Mouse (Mus musculus) hindlimb bud, embryonic 11.5 days (tissue): Measurements from ENCODE around the gene Chn2.
"Not testable (repeated sequence)": the region's sequence is repeated elsewhere in the genome, so short reads cannot be mapped to it uniquely, and the experiment has no call there.

ENCODE experiments used
- DNase-seq: peaks from one replicate; pipeline ENCODE4 v3.0.0-alpha.2; 2012; ENCODE audit warnings: low read depth, low spot score; ENCODE audit errors: extremely low spot score

Chn2 gene

DNA sequence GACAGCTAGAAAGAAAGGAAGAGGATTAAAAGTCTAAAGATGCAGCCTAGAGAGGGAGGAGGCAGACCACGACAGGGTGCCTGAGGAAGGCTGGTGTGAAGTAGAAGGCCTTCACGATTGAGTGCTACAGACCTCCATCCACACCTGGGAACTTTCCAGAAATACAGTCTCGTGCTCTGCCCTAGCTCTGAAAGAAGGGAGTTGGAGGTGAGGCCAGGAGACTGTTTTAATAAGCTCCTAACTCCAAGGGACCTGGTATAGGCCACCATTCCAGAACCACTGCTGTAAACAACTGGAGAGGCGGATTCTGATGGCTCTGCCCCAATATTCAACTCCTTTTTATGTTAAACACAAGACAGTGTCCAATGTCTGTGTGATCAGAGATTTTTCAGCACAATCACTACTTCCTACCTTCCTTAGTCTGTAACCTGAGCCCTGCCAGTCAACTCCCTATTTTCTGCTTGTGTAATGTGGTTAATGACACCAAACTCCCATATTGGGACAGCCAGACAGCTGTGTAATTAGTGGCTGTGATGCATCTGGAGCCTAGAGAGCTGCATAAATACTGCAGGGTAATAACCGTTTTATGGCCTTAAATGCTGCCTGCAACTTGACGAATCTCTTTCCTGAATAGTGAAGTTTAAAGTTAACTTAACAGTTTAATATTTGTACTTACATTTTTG is 109.6 kb downstream of the Chn2 start:
- no peak for DNase-seq

DNA sequence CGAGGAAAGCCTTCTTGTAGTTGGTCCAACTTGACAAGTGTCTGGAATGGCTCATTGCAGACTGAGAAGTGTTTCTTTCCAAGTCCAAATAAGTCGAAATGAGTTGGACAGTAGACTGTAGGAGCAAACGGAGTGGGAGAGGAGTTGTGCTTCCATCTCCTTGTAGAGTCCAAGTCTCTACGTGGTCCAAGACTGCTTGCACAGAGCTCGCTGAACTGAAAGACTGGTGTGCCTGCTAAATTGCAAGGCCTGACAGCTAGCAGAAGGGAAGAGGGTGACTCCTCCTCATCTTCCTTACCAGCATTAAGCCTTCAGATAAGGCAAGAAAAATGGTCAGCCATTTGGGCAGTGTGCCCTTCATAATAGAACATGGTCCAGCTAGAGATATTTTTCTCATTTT is 111.5 kb downstream of the Chn2 start:
- DNase-seq = no peak

DNA sequence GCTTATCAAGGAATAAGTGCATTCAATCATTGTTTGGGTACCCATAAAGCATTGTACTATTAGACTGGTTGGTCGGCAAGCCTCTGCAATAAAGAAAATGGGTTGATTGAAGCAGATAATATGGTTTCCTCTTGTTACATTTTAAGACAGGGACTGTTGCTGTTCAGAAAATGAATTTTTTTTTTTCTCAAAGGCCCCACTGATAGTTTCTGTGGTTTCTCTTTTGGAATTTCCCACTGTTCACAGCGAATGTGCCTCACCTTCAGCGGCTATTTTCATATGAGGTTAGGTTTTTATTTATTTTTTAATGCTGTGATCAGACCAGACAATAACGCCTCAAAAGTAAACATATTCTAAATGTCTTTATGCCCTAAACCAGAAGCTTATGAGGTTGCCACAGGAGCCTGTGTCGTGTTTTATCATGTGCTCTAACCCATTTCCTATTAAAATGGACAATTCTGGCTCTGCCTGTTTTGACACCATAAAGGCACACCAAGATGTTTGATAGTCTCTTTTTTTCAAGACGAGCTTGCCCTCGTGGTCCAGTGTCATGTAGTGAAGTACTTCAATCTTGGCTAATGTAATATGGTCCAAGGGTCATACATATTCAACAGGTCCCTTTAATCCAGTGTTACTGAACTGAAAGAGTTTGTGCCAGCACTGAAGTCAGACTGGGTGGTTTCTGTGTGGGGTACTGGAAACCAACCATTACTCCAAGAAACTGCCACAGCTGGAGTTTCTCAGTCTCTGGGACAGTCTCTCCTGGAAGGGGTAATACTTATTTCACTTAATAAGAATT is 112.3 kb downstream of the Chn2 start:
- no peak for DNase-seq

DNA sequence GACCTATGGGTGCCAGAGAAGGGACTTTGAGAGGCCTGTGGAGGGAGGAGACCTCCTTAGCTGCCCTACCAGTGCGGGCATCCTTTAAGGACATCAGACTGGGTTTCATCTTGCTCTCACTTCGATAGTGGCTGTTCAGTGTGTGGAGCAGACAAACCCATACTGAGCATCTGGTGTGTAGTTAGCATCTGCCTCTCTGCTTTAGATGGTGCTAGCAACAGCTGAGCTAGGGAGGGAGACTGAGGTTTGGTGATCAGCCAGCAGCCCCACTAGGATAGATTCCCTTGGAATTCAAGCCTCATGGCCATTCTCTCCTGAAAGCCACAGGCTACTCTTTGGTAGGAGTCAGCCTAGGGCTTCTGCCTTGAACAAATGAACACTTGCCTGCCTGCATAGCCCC is 117.7 kb downstream of the Chn2 start:
- no peak for DNase-seq

DNA sequence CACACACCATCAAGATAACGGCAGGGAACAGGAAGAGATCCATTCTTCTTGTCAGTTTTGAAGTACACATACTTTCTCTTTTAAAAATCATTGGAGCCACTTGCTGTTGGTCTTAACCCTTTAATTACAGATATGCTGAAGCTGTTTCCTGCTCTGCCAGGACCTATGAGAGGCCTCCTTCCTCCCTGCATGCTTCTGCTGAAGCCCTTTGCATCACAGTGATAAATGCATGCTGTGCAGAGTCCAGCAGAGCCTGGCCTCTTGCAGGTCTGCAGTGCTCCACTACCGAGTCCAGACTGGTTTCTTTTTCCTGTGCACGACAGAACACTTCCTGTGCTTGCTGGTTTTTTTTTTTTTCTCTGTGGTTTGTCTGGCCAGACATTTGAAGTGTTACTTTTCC is 119.0 kb downstream of the Chn2 start:
- DNase-seq = no peak

DNA sequence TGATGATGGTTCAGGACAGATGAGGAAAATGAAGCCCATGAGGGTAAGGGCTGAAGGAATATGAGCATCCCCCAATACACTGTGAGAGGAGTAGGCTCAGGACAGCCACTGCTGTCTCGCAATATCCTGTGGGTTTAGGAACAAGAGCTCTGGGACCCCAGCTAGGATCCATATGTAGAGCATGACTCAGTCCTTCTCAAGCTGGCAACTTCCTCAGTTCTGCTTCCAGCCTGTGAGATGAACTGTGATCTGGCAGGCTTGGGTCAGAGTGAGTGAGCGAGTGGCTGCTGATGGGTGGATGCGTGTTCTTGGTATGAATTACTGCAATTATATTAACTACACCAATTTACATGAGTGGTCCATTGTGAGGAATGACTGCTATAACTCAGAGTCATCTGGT is 121.3 kb downstream of the Chn2 start:
- DNase-seq = no peak

DNA sequence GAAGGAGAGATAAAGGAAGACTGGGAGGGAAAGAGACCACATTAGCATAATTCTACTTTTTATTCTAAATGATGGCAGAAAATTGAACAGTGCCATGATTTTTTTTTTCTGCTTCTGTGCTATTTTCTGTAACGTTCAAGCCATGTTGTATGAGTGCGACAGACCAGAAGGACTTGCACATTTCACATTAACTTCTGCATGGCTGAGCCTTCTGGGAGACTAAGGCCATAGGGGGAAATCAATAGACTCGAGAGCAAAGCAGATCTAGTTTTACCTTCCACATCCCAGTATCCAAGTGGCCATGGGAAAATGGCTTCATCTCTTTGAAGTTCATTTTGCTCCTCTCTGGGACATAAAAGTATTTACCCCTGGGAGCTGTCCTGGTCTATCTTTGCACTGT is 121.9 kb downstream of the Chn2 start:
- no peak for DNase-seq

DNA sequence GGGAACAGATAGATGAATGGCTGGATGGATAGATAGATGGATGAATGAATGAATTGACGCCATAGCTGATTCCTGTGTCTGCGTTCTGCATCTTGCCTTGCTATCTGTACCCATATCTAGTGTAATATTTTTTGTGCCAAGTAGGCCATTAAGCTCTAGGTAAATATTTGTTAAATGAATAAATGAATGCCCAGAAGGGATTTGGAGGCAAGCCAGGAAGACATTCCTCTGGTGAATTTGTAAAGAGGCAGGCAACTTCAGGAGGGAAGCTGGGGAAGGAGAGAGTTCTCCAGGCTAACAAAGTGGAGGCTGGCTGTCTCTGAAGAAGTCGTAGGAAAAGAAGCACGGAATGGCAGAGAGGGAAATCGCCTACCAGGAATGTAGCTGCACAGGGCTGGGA is 123.0 kb downstream of the Chn2 start:
- DNase-seq = no peak

DNA sequence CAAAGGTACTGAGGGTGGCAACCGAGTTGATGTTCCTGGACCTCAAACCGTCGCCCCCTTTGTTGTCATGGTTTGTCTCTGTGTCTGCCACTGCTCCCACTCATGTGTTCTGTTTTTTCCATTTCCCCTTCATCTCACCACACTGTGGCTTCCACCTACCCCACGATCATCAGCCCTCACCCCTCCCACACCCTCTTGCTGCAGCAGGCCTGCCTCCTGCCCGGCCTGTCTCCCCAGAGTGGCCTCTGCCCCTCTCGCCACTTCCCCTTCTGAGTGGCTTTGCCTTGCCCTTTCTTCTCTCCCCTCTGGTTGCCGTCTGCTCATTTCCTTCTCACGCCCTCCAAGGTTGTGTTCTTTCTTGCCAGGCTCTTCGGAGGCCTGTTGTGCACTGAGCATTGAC is 123.4 kb downstream of the Chn2 start:
- no peak for DNase-seq

DNA sequence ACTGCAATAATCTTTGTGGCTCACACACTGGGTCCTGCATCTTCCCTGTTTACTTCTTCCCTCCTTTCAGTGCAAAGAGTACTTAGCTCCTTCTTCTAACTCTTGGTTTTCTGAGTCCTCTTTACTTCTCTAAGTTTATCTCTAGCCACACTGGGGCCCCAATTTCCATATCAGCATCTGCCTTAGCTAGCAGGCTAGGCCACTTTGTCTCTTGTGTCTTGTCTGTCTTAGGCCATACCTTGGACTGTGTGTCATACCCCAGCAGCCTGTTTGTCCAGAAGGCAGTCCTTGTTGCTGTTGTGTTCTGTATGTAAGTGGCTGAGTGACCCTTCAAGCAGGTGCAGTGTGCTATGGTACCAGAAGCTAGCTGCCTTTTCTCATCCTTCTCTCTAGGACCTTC is 124.3 kb downstream of the Chn2 start:
- no peak for DNase-seq

DNA sequence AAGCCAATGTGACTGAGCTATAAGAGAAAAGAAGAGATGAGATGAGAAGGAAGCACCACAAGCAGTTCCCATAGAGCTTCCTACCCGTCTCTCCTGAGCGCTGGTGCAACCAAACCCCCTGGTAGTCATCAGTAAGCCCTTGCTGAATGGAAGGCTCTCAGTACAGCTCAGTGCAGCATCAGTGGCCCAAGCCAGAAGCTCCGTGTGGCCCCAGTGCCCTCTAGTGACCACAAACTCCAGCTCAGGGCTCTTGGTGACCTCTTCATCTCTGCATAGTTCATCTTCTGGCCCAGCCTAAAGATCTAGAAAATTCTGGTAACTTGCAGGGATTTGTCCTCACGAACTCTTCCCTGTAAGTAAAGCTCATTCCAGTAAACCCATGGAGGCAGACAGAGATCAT is 125.4 kb downstream of the Chn2 start:
- DNase-seq = no peak

DNA sequence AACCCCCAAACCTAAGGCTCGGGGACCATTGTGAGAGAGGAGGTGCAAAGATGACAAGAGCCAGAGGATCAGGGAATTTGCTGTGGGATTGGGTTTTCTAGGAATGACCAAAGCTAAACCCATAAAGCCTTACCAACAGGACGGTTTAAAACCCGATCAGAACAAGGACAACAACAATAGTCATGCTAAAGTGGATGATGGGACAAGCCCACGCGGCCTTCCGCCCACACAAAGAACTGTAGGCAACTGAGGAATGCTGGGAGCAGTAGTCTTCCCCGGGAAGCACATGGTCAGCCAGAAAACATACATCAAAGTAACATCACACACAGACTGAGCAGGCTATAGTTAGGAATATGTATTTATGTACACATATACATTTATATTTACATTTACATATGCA is 125.9 kb downstream of the Chn2 start:
- no peak for DNase-seq

DNA sequence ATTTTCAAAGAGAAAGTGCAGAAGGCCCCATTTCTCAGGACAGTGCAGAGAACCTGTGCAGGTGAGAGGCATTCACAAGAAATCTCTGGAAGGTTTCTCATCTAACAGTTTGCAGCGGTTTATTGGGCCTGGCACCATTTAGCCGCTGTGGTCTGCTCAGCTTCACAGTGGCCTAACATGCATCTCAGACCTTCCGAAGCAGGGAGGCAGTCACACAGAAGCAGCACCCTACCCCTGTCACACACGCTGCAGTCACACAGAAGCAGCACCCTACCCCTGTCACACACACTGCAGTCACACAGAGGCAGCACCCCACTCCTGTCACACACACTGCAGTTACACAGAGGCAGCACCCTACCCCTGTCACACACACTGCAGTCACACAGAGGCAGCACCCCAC is 126.5 kb downstream of the Chn2 start:
- DNase-seq = no peak

DNA sequence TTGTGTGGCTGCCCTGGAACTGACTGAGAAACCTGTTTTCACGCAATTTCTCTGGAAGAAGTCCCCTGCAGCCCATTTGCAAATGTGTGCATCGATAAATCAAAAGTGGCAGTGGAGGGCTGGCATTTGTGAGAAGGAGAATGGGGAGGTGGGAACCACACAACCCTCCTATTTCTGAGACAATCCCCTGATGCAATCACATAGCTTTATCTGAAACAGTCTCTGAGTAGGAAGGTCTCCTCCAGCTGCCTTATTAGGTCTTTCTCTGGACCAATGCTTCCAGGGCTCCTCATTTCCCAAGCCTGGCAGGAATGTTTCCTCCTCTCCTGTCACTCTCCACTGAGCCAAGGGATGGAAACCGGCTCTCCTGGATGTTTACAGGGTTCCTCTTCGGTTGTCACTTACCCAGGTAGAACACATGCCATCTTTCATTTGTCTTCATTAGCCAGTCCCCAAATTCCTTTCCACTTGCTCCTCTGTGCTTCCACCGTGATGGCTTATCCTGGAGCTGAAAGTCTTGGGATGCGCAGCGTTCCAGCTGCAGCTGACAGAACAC is 127.7 kb downstream of the Chn2 start:
- no peak for DNase-seq

DNA sequence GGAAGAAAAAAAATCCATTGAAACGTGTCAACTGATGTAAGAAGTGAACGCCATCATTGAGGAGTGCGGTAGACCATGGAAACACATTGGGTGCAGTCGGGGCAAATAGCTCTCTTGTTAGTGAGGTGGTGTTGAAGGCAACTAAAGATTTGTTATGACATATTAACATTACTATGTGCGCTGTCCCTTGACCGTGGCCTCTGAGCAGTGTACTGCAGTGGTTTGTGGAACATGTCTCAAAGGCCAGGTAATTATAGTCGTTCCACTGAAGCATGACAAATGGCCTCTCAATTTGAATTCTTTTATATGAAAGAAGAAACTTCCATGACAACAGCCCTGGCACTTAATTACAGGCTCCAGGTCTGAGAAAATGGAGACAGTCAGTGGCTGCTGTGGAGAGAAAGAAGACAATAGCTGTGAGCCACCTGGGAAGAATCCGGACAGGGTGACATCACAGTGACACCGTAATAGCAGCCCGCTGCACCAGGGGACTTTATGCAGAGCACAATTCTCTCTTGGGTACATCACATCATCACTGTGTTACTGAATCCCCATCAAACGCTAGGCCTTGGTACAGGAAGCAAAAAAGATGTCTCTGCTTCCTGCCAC is 131.0 kb downstream of the Chn2 start:
- DNase-seq = no peak

DNA sequence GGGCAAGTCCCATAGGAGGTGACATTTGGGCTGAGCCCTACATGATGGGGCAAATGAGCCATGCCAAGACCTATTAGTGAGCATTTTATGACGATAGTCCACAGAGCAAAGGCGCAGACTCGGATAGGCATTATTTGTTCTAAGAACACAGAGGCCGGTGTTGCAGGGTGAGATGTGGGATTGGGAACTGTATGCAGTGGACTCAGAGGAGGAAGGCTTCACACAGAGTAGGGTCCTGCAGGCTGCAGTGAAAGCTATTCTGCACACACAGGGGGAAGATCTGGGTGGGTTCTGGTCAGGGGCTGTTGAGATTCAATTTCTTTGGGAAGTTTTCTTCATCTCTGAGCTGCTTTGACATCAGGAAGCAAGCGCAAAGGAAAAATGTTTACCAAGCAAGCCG is 132.0 kb downstream of the Chn2 start:
- DNase-seq = no peak

DNA sequence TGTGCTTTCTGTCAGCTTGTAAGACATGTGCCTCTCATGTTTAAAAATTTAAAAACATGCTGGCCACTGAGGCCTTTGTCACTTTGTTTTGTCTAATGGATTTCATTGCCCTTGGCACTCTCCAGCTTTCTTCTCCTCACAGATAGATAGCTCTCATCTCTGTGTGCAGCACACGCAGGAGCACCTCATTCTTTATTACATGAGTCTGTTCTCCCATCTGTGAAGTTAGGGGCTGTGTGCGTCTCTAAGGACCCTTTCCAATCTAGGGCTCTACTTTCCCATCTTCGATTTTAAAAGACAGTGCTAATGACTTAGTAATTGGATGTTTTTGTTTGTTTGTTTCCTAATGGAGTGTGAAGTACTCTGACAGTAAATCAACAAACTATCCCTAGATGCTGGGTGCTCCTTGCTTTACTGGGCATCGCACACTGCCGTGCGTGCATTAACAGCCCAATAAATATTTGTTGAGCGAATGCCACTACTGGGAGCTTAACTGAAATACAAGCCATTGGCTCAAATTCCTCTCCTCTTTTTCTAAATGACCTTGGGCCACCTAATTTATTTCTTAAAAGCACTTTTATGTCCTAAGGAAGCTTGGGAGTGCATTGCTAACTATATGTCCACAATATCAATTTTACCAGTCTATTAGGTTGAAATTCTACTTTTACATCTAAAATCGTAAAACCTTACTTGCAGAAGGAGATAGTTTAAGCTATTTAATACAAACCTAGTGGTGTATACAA is 136.3 kb downstream of the Chn2 start:
- DNase-seq = no peak

DNA sequence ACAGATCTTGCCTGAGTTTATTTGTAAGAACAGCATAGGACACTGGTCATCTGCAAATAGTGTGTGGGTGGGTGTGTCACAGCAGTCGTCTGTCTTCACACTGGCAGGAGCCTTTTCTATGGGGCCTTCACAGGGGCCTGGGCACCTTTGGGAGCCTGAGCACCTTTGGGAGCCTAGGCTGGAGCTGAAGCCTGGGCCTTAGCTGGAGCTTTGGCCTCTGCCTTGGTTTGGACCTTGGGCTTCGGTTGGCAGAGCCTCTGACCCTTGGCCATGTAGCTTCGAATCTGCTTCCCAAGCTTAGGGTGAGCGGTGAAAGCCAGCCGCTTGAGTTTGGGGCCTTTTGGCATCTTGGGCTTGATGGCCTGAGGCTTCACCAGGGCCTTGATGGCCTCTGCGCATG is 137.7 kb downstream of the Chn2 start:
- not testable (repeated sequence) for DNase-seq

DNA sequence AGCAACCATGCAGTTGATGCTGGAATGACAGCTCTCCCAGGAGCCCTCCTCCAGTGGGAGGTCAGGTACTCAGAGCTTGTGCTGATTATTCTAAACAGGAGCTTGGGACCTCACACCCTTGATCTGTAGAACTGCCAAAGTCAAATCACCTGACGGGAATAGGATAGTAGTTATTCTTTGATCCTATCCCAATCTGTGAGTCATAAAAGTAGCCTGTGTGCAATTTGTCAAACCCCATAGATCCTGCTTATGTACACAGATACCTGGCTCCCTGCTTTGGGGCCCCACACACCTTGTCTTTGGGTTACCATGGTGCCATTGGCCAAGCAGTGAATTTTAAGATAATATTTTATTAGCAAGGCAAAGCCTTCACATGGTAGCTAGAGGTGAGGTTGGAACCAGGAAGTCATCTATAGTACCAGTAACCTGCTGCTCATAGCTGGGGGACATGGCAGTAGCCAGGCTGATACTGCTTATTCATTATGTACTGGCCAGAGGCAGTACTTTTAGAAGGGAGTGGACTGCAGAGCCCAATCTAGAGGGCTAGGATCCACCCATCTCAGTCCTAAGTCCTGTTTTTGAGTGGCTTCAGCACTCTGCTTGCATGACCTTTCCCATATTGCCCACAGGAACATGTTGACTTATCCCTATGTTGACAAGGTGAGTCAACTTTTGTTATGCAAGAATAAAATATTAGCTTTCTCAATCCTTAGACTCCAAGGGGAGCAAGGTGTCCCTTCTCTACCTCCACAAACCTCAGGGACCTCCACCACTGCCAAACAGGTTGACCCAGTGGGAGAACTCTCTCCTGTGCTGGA is 139.9 kb downstream of the Chn2 start:
- DNase-seq = no peak

DNA sequence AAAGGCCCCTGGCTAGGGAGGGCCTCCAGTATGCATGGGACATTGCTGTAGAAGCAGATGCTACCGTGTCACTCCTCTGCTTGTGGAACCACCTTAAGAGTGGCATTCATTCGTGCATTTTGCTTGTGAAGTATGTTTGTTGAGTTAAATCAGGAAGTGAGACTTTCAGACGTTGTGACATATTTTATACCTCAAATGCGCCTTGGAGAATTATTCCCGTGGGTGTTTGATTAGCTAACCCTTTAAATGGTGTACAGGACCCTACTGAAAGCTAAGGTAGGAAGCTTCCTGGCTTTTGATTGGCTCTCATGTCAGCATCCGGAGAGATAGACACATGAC is 140.5 kb downstream of the Chn2 start:
- DNase-seq = no peak
